Mouse (Mus musculus) embryonic fibroblast, embryonic 13.5 days (primary cell): ENCODE results near the gene Ttbk1. TPM values are rescaled to one million over a fixed set of nuclear protein-coding genes. Genes with fewer than 3 reads are reported as not detected.

Source experiments
- H3K27ac ChIP-seq: 2 replicates; pipeline ENCODE4 v1.5.1; 2012; ENCODE audit warnings: low read length, control low read depth, inconsistent platforms; ENCODE audit not compliant: insufficient read depth
- H3K4me1 ChIP-seq: 2 replicates; pipeline ENCODE4 v1.6.1; 2011; ENCODE audit warnings: low read length; ENCODE audit not compliant: control insufficient read depth, insufficient read depth
- H3K4me3 ChIP-seq: 2 replicates; pipeline ENCODE4 v1.5.1; 2011; ENCODE audit warnings: mild to moderate bottlenecking, control low read depth, low read length; ENCODE audit not compliant: insufficient read depth
- CTCF ChIP-seq: IDR thresholded peaks from 2 replicates; pipeline ENCODE4 v1.5.1; 2011; ENCODE audit warnings: mild to moderate bottlenecking, control low read depth, low read length, moderate library complexity, borderline replicate concordance; ENCODE audit not compliant: insufficient read depth
- POLR2A ChIP-seq: IDR thresholded peaks from 2 replicates; pipeline ENCODE4 v1.6.1; 2011; ENCODE audit warnings: low read depth, mild to moderate bottlenecking, control low read depth, low read length, moderate library complexity
- polyA plus RNA-seq: library from polyadenylated mRNA; stranded (reverse); fragments of >200 nt; gene quantifications from 2 replicates; pipeline ENCODE4 v1.2.4, GENCODE M21; 2011; ENCODE audit warnings: low read depth; ENCODE audit not compliant: missing spikeins, insufficient read length

Ttbk1 gene
- polyA plus RNA-seq = 0.27 and 0.35 TPM in 2 replicates

- no peaks in the 10 kb centered on the region for H3K4me1 ChIP-seq
- H3K27ac ChIP-seq = no peak within 1 kb of the TSS
- no peak within 1 kb of the TSS; the same call in 1 of the 2 replicates for H3K4me3 ChIP-seq
- TF ChIP-seq POLR2A (no peak), CTCF (no peak)
These were observed at the start of gene Ttbk1 for GRCm38 (mm10) chr17:46487431-46487830. Ttbk1 (minus strand) TSS chr17:46487675.

- no peak overlapping the region for H3K27ac ChIP-seq
- TF ChIP-seq CTCF (peak; percentile 98), POLR2A (no peak)
- no peak overlapping the region for H3K4me3 ChIP-seq
- H3K4me1 ChIP-seq = peaks cover 9% of the 10 kb centered on the region
These were observed 38.3 kb upstream of the Ttbk1 start for GRCm38 (mm10) chr17:46525579-46526307.

GRCm38 (mm10) chr17:46525065-46525464 lies 37.6 kb upstream of the Ttbk1 start:
- peaks cover 9% of the 10 kb centered on the region for H3K4me1 ChIP-seq
- TF ChIP-seq CTCF (no peak), POLR2A (no peak)
- no peak overlapping the region for H3K4me3 ChIP-seq
- no peak overlapping the region for H3K27ac ChIP-seq

- peaks cover 9% of the 10 kb centered on the region for H3K4me1 ChIP-seq
- H3K27ac ChIP-seq = no peak overlapping the region
- TF ChIP-seq POLR2A = no peak
- no peak for TF ChIP-seq CTCF
- no peak overlapping the region for H3K4me3 ChIP-seq
These were observed 34.6 kb upstream of the Ttbk1 start for GRCm38 (mm10) chr17:46521963-46522668.

GRCm38 (mm10) chr17:46521174-46521573 lies 33.7 kb upstream of the Ttbk1 start:
- H3K4me1 ChIP-seq = peaks cover 9% of the 10 kb centered on the region
- H3K27ac ChIP-seq = no peak overlapping the region
- H3K4me3 ChIP-seq = no peak overlapping the region
- TF ChIP-seq CTCF = no peak
- no peak for TF ChIP-seq POLR2A

- Histone ChIP-seq H3K27ac (no peak overlapping the region), H3K4me1 (peaks cover 9% of the 10 kb centered on the region), H3K4me3 (no peak overlapping the region)
- no peak for TF ChIP-seq POLR2A
- no peak for TF ChIP-seq CTCF
These were observed 33.0 kb upstream of the Ttbk1 start for GRCm38 (mm10) chr17:46520385-46520979.

- Histone ChIP-seq H3K4me1 (peaks cover 9% of the 10 kb centered on the region), H3K4me3 (no peak overlapping the region), H3K27ac (no peak overlapping the region)
- TF ChIP-seq CTCF (no peak), POLR2A (no peak)
These were observed 32.5 kb upstream of the Ttbk1 start for GRCm38 (mm10) chr17:46519971-46520370.

- no peak overlapping the region for H3K4me3 ChIP-seq
- TF ChIP-seq POLR2A (no peak), CTCF (no peak)
- no peaks in the 10 kb centered on the region for H3K4me1 ChIP-seq
- no peak overlapping the region for H3K27ac ChIP-seq
These were observed 25.9 kb upstream of the Ttbk1 start for GRCm38 (mm10) chr17:46513329-46513728.

- no peaks in the 10 kb centered on the region for H3K4me1 ChIP-seq
- no peak overlapping the region for H3K4me3 ChIP-seq
- no peak overlapping the region for H3K27ac ChIP-seq
- TF ChIP-seq POLR2A (no peak), CTCF (no peak)
These were observed 23.7 kb upstream of the Ttbk1 start for GRCm38 (mm10) chr17:46511059-46511710.
